14 mouse cellular contexts compared by ENCODE assay signal in the genomic region with DNA sequence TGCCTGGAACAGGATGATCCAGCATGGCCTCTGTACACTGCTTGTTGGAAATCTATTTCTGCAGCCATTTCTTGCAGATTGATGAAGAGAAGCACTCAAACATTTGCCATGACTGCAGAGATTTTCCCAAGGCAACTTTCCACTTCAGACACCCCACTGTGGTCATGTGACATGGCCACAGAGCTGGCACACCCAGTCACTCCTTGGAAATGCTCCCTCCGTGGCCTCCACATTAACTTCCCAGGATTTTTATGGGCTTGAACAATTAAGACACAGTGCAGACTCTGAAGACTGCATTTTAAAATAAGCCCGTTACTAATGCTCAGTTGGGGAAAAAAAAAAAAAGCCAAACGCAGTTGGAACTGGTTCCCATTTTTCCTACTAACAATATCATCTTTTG.
"Had no signal": no experiment of that assay in that cellular context is flagged by ENCODE, and none has a peak within 500 bp of the region (broad histone marks: within the 10 kb centered on the region; RNA-seq: fewer than 3 reads in every experiment).

No protein-coding gene starts in this region.

- H3K9me3 ChIP-seq: midbrain, embryonic 10.5 days; midbrain, embryonic 12.5 days; neural tube, embryonic 12.5 days; stomach, embryonic 15.5 days had no signal

- H3K4me3 ChIP-seq: midbrain, embryonic 10.5 days; midbrain, embryonic 12.5 days; neural tube, embryonic 12.5 days; stomach, embryonic 15.5 days had no signal

- DNase-seq: lung, adult 18-20 months; lung, embryonic 14.5 days; lung, postnatal 10 days; lung, postnatal 4 days; midbrain, embryonic 14.5 days; right cerebral cortex, postnatal 14 days; thymus, adult 2 months; thymus, postnatal 25 days; thymus, postnatal 4 days had no signal

- H3K27ac ChIP-seq: midbrain, embryonic 10.5 days; midbrain, embryonic 12.5 days; neural tube, embryonic 12.5 days; stomach, embryonic 15.5 days; stomach, postnatal 0 days had no signal

- H3K4me1 ChIP-seq: midbrain, embryonic 10.5 days; midbrain, embryonic 12.5 days; neural tube, embryonic 12.5 days; stomach, embryonic 15.5 days had no signal

- H3K27me3 ChIP-seq: midbrain, embryonic 12.5 days; neural tube, embryonic 12.5 days; stomach, embryonic 15.5 days had no signal

- H3K4me2 ChIP-seq: lung, embryonic 14.5 days; midbrain, embryonic 12.5 days; neural tube, embryonic 12.5 days; stomach, embryonic 15.5 days had no signal

- H3K36me3 ChIP-seq: midbrain, embryonic 10.5 days; midbrain, embryonic 12.5 days; neural tube, embryonic 12.5 days; stomach, embryonic 15.5 days had no signal

- H3K9ac ChIP-seq: lung, embryonic 14.5 days; midbrain, embryonic 12.5 days; neural tube, embryonic 12.5 days; stomach, embryonic 15.5 days had no signal
